Mouse (Mus musculus): ENCODE data around the gene S100a10. TPM values are rescaled to one million over a fixed set of nuclear protein-coding genes. Genes with fewer than 3 reads are reported as not detected.

Gene S100a10
- total RNA-seq (2021) = 10 to 100 TPM; 35.8 to 37.2 TPM
- long read RNA-seq, experiment 1, transcript S100a10-201 (3 exons, 685 nt) = major isoform, 8 of 8 reads
- long read RNA-seq, experiment 1, partial matches to known transcripts = 0 of 8 reads
- long read RNA-seq, experiment 1, other reads (novel, unspliced or antisense) = 0 of 8 reads
- long read RNA-seq, experiment 2, transcript S100a10-201 (3 exons, 685 nt) = major isoform, 8 of 9 reads
- long read RNA-seq, experiment 2, partial matches to known transcripts = 0 of 9 reads
- long read RNA-seq, experiment 2, other reads (novel, unspliced or antisense) = 1 of 9 reads

DNA sequence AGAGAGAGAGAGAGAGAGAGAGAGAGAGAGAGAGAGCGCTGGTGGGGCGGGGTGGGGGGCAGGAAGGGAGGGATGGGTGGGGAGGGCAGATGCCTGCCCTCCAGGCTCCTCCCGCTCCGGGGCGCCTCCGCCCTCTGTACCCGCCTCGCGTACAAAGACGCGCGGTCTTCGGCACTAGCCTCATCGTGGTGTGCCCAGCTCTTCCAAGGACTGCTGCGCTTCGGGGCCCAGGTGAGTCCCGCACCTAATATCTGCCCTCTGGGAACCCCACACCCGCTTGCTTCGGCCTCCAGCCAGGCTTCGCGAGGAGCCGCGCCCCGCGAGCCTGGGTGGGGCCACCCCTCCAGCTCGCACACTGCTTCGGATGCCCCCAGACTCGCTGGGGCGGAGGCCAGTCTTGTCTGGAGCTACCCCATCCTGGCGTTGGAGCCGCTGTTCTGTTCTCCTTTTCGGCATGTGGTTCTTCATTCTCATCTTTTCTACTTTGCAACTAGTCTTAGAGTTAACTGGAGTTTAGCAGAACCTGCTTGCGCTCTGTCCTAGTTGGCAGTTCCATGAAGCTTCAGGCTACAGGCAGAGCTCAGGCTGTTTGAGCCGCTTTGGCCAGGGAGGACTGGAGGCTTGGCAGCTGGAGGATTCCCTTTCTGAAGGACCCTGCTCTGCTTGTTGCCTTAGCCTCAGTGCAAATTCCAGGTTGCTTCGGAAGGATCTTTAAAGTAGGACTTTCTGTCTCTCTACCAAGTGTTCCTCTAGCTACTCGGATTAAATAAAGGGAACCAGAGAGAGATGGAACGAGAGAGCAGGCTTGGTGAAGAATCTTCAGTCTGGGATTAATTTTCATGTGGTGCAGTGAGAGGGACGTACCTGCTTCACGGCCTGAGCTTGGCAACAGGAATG, at the start of gene S100a10:
Gene S100a10 (plus strand): TSS at position 100 of the 897 bp plus-strand sequence.
- intact Hi-C loops (cut with DNase I) = no loop called here

DNA sequence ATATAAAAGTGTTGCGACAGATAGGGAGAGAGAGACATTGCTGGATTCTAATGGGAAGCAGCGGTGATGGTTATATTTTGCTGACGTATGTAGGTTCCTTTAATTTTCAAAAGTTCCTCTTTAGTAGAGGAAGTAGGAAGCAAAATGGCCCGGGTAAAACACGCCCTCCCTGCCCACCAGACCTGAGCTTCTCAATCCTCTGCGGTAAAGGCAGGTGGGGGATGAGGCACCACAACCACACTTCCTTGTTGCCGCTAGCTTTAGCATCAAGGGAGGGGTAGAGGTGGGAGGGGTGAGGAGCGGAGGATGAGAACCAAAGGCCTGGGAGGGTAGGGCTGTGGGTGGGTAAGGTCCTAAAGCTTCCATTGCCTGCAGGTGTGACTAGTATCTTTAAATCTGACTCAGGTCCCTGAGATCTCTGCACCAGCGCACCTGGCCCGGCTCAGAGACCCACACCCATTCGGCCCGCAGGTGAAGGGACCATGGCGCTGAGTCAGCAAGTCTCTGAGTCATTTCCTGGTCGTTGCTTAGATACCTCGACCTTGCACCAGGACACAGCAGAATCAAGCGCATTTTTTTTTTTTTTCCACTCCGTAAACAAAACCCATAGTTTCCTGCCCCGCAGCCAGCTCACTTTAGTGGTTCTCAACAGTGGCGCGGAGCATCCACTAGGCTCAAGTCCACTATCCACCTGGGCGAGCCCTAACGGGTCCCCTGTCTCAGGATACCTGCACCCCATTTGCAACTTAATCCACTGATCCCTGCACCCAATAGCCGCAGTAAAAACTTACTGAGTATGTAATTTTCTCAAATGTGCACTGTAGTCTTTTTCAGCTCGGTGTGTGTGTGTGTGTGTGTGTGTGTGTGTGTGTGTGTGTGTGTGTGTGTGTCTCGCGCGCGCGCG, 48.7 kb upstream of the S100a10 start:
- no peak for DNase-seq (ENCODE audit: low spot score in 2 of 2)
- intact Hi-C loops (cut with DNase I) = no loop called here

More for the DNA sequence above, at the start of gene S100a10:
- no peak for DNase-seq (ENCODE audit: low spot score in 2 of 2)

DNA sequence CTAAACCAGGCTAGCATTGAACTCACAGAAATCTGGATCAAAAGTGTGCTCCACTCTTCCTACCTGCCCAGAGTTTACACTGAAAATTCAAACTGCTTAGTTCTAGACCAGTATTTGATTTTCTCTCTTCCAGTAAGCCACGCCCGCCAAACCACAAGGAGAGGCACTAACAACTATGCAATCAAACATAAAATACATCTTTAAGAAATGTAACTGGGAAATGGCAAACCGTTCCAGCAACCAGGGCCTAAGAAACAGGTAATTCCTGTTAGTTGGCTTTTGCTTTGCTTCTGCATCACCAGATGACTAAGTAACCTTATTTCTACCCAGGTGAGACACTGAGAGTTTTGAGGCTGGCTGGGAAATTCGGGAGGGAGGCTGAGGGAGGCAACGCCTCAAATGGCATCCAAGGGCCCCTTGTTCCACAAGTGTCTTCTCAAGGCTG, 48.0 kb upstream of the S100a10 start:
- no peak for DNase-seq (ENCODE audit: low spot score in 2 of 2)
- intact Hi-C loops (cut with DNase I) = no loop called here

DNA sequence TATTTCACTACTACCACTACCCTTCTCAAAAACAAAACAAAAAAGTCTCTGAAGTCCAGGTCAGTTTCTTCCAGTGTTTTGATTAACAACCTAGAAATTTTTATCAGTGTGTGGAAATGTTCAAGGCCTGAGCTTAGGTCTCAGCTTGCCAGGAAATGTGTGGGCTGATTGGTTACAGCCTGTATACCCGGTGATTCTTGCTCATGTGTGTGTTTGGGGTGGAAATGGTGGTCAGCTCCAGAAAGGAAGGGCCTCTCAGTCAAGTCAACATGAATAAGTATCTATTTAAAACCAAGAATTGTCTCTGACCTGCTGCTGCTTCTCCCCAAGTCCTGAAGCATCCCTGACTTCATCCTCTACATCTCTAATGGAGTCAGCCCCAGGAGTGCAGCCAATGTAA, 45.6 kb upstream of the S100a10 start:
- intact Hi-C loops (cut with DNase I) = no loop called here
- DNase-seq (ENCODE audit: low spot score in 2 of 2) = no peak

DNA sequence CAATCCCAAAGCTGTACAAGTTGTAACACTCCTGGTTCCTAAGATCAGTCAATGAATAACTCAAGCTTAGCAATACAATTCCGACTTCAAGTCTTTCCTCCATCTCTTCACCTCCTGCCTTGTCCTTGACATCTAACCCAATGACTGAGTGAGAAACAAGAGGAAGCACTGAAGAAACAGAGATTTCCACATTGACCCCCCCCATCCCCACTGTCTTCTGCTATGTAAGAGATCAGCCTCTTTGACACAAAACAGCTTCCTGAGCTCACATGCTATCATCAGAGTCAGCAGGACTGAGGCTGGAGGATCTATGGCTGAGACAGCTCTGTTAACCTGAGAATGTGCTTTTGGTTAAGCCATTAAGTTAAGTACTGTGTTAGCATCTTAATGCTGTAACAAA, 43.8 kb upstream of the S100a10 start:
- intact Hi-C loops (cut with DNase I) = no loop called here
- no peak for DNase-seq (ENCODE audit: low spot score in 2 of 2)

DNA sequence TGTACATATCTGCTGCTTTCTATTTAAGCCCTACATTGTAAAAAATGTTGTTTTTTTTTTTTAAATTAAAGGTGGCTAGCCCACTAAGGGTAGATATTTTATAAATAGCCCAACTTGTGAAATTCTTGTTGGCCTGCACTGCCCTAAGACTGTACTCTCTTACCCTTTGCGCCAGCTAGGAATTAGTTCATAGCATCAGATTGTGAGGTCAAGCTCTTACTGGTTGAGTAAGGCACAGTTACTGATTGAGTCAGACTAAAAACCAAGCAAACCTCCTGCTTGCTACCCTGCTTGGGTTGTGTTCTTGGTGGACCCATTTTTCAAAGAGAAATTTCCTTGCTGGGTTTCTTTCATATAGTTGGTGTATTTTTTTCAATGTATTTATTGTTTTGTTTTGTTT, 43.1 kb upstream of the S100a10 start:
- no peak for DNase-seq (ENCODE audit: low spot score in 2 of 2)
- intact Hi-C loops (cut with DNase I) = no loop called here

DNA sequence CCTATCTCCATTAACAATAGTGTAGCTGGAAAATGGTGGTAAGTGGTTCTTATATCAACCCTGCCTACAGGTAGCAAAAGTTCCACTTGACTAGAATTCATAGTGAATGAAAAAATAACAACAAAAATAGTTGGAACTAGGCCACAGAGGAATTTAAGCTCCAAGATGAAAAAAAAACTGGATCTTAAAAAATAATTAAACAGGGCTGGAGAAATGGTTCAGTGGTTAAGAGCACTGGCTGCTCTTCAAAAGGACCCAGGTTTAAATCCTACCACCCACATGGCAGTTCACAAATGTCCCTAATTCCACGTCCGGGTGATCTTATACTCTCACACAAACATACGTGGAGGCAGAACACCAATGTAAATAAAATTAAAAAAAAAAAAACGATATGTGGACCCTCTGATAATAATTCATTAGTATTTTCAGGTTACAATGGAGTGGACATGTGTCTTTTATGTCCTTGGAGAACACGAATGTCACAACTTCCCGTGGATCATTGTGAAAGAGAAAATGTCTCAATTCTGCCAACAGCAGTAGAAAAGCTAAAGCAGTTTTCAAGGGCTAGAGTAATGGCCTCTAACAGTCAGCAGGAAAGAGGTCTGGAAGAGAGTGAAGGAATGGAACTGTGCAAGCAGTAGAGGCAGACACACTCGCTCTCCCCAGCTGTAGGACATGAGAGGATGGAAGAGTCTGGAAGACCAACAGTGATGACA, 42.3 kb upstream of the S100a10 start:
- no peak for DNase-seq (ENCODE audit: low spot score in 2 of 2)
- intact Hi-C loops (cut with DNase I) = no loop called here

DNA sequence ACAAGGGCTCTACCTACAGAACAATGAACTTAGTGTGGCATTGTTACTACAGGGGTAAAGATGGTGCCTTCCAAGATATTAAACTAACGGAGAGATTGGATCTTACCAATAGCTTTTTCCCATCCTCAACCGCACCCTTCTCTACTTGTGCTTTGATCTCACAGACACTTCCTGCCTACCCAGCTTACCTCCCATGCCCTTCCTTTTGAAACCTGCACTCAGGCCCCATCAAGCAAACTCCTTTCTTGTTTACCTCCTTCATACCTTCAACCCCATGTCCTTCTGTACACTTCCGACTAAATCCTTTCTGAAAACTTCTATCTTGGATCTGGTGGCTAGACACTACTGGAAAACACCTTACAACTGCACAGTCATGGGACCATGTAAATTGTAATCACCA, 40.3 kb upstream of the S100a10 start:
- no peak for DNase-seq (ENCODE audit: low spot score in 2 of 2)
- intact Hi-C loops (cut with DNase I) = no loop called here

DNA sequence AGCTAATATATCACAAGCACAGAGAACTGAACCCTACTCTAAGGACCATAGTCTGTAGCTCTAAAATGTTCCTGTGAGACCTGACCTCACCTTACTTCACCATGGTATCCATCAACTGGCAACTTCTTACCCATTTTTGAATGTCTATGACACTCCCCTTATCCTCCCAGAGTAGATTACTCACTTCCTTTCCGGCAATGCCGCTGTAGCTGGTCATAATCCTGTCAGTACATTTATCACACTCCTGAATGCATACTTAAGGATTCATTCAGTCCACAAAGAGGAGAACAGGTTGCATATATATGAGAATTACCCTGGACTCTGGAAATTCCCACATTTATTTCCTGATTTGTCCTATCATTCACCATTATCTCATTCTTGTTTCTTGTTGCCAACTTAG, 37.5 kb upstream of the S100a10 start:
- intact Hi-C loops (cut with DNase I) = no loop called here
- DNase-seq (ENCODE audit: low spot score in 2 of 2) = no peak

DNA sequence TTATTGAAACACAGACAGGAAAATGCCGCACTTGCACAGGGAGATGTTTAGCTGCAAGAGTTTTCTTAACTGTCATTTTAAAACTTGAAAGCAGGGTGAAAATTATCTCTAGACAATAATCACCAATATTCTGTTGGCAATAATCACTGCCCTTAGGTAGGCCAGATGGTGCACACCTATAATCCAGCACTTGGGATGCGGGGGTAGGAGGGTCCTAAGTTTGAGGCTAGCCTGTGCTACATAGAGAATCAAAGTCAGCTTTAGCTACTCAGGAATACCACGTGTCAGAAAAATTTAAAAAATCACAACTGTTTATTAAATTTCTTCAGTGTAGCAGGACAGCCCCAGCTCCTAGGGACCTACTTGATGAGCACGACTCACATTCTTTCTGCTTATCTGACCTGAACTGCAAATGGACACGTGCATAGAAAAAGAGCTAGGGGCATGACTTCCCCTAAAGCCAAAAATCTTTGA, 35.0 kb upstream of the S100a10 start:
- intact Hi-C loops (cut with DNase I) = no loop called here
- no peak for DNase-seq (ENCODE audit: low spot score in 2 of 2)

DNA sequence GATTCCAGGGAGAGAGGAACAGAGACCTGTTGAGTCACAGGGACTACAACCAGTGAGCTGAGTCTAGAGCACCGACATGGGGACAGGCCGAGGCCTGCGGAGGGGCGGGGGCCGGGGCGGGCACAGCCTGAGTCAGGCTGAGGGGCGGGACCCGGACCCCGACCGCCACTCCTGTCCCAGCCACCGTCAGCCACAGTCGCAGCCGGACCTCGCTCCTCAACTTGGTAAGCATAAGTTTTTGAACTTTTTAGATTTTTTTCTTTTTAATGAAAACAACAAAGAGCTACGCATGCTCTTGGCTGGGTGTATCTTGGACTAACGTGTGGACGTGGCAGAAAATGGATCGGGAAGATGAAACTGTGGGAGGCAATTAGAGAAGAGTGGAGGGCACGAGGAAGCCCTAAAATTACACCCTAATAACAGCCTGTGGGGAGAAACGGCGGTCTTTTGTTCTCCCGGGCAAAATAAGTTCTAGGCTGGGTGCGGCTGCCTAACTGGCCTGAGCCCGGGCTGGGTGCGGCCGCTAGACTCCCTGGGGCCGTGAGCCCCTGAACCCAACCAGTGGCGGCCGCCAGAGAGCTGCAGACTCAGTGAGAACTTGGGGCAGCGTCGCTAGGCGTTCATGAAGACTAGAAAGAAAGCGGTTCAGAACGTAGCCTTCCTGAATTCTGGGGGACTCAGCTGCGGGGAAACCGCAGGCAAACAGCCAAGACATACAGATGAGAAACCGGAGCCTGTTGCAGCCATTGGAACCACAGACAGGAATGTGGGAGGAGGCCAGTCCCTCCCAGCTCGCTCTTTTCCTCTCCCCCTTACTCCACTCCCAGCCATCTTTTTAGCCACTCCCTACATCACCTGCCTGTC, 34.3 kb upstream of the S100a10 start, which contains the start of gene S100a11:
Gene S100a11 (plus strand): TSS at position 159 of the 864 bp plus-strand sequence.
- no peak for DNase-seq (ENCODE audit: low spot score in 2 of 2)
- intact Hi-C loops (cut with DNase I) = no loop called here

DNA sequence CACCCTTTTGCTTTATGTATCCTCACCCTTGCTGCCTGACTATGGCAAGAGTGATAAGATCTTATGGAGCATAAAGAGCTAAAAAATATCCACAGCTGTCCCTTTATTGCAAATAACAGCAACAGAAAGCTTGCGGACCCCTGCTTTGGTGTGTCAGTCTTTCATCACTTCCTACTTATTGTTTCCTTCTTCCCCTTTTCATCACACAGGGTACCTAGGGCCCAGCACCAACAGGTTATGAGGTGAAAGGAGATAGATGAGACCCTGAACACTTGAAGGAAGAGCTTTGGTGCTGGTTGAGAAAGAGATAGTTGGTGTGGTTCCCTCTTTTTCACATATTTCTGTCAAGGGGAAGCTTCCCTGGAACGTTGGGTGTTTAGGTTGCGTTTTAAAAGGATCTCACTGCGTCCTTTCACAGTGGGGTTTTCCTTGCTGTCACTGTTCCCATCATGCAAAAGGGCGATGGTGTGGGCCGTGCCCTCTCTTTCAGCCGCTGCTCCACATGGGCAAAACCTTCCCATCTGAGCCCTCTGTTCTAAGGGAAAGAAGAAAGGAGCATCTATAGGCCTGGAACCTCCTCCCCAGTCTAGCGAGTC, 33.3 kb upstream of the S100a10 start:
- DNase-seq (ENCODE audit: low spot score in 2 of 2) = no peak
- intact Hi-C loops (cut with DNase I) = no loop called here

DNA sequence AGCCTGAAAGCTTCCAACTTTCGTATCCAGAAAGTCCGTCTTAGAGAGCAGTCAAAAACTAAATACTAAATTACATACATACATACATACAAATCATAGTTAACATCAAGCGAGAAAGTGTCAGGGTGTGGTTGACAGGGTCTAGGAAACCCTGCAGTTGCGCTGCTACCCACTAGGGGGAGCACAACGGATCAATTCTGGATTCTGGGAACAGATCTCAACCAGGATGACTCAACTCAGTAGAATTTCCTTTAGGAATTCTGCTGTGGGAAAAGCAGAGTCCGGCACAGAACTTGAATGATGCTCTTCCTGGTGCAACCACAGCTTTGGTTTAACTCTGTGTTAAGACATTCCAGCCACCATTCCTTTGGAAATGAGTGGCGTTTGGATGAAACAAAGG, 32.3 kb upstream of the S100a10 start:
- intact Hi-C loops (cut with DNase I) = no loop called here
- DNase-seq (ENCODE audit: low spot score in 2 of 2) = peak; percentile 54 to 61

DNA sequence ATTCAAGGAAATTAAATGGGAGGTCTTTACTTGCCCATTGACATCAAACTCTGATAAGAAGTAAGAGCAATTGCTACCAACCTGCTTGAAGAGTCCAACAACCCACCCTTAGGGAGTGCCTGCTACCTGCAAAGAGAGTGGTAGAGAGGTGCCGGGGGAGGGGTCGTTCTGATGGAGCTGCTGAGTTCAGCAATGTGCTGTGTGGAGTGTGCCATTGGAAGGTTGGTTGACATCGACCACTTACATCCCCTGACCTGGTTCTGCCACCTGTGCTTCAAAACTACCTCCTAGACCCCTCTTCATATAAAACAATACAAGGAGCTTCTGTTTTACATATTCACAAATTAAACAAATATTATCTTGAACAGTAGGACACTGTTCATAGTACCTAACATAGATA, 27.6 kb upstream of the S100a10 start:
- DNase-seq (ENCODE audit: low spot score in 2 of 2) = no peak
- intact Hi-C loops (cut with DNase I) = no loop called here

DNA sequence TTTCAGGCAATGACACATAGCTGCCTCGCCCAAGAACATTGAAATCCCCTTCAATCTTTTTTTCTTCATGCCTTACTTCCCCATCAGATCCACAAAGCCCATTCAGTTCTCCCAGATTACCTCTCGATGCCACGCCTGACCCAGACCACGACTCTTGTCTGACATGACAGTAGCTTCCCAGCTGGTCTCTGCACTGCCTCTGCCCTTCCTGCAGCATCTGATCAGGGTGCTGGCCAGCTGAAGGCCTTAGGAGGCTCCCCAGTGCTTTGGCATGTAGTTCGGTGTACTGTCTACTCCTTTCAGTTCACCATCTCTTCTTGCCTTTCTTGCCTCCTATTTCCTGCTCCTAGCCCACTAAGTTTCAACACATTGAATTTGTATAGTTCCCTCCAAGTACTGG, 26.1 kb upstream of the S100a10 start:
- intact Hi-C loops (cut with DNase I) = no loop called here
- no peak for DNase-seq (ENCODE audit: low spot score in 2 of 2)

DNA sequence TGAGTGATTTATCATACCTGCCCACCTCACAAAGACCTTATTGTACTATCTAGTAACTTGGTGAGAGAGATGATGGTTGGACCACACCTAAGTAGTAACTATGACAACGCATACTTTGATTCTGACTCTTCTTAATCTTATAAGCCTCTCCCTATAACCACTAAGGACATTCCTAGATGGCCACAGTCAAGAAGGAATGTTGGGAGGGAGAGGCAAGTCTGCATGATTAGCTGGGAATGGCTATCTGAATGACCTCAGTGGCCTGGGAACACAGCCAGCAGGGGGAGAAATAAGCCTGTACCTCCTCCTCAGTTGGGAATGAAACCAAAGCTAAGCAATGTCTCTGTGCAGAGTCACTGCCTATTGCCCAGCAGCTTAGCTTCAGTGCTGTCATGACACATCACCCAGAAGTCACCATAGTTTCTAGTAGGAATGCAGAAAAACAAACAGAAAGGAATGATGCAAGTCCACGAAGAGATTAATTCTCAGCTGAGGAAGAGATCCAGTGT, 17.8 kb upstream of the S100a10 start:
- no peak for DNase-seq (ENCODE audit: low spot score in 2 of 2)
- intact Hi-C loops (cut with DNase I) = no loop called here

DNA sequence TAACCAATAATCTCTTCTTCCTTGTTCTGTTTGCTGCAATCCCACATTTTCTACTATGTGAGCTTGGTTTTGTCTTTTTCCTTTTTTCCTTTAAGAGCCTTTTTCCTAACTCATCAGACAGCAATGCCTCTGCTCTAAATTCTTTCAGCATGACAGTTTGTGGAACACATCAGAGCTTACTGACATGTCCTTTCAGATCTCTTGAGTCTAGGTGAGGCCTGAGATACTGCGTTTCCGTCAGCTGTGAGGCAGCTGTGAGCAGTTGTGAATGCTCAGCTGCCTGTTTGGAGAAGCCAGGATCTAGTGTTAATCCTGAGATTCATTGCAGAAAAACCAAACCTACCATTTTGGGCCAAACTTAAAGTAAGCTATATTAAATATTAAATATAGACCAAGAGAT, 16.4 kb upstream of the S100a10 start:
- DNase-seq (ENCODE audit: low spot score in 2 of 2) = no peak
- intact Hi-C loops (cut with DNase I) = no loop called here

DNA sequence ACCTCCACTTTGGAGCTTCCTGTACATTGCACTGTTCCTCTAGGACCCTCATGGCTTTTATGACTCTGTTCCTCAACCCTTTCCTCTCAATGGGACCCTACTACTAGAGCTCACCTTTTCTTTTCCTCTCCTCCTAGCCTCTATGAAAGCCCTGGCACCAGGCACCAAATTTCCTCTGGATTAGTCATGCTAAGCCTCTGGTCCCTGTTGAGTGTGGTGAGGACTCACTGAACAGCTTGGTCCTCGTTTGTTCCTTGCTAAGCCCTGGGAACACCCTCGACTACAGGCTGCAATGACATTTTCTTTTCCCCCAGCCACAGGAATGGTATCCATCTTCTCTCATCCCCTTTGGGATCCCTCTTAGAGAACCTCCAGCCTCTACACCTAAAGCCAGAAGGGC, 13.4 kb upstream of the S100a10 start:
- no peak for DNase-seq (ENCODE audit: low spot score in 2 of 2)
- intact Hi-C loops (cut with DNase I) = no loop called here
